Mouse (Mus musculus) MEL (cell line): ENCODE data around the gene Foxs1. TPM values are rescaled to one million over a fixed set of nuclear protein-coding genes. Genes with fewer than 3 reads are reported as not detected.

Experiments
- DNase-seq: peaks from one replicate; pipeline ENCODE4 v3.0.0; 2011; ENCODE audit warnings: low read depth, low spot score
- H3K27ac ChIP-seq: 2 replicates; pipeline ENCODE4 v1.5.1; 2012; ENCODE audit warnings: low read depth, mild to moderate bottlenecking, control low read depth, low read length, moderate library complexity; ENCODE audit not compliant: control insufficient read depth
- H3K27me3 ChIP-seq, 2 experiments: fragments of 150-350 bp in 1 of 2; sonication (generic) in 1 of 2; 2 replicates each; pipeline ENCODE4 v1.6.1; 2012; ENCODE audit warnings: low read length in 2 of 2, mild to moderate bottlenecking in 2 of 2, improper control_type of control experiment in 1 of 2, moderate library complexity in 1 of 2; ENCODE audit not compliant: insufficient read depth in 2 of 2, control insufficient read depth in 1 of 2
- H3K36me3 ChIP-seq, 2 experiments: 2 replicates each; pipeline ENCODE4 v1.6.1; 2012 to 2014; ENCODE audit warnings: low read length in 2 of 2, improper control_type of control experiment in 1 of 2, inconsistent platforms in 1 of 2, mild to moderate bottlenecking in 1 of 2; ENCODE audit not compliant: insufficient read depth in 2 of 2, control insufficient read depth in 1 of 2
- H3K4me1 ChIP-seq, 2 experiments: fragments of 150-350 bp in 1 of 2; sonication (generic) in 1 of 2; 2 replicates each; pipeline ENCODE4 v1.6.1; 2012; ENCODE audit warnings: low read length in 2 of 2, improper control_type of control experiment in 1 of 2, mild to moderate bottlenecking in 1 of 2; ENCODE audit not compliant: insufficient read depth in 2 of 2, control insufficient read depth in 1 of 2
- H3K4me3 ChIP-seq, 2 experiments: fragments of 150-350 bp in 1 of 2; sonication (generic) in 1 of 2; 2 replicates each; pipeline ENCODE4 v1.5.1; 2012; ENCODE audit warnings: low read depth in 2 of 2, low read length in 2 of 2, mild to moderate bottlenecking in 2 of 2, moderate library complexity in 2 of 2, control low read depth in 1 of 2, improper control_type of control experiment in 1 of 2; ENCODE audit not compliant: control insufficient read depth in 1 of 2, insufficient read depth in 1 of 2
- H3K79me2 ChIP-seq: 2 replicates; pipeline ENCODE4 v1.6.1; 2012; ENCODE audit warnings: mild to moderate bottlenecking, low read length, moderate library complexity; ENCODE audit not compliant: control insufficient read depth, poor library complexity, insufficient read depth
- H3K9ac ChIP-seq: 2 replicates; pipeline ENCODE4 v1.6.1; 2012; ENCODE audit warnings: low read depth, mild to moderate bottlenecking, control low read depth, low read length, moderate library complexity; ENCODE audit not compliant: control insufficient read depth, poor library complexity, severe bottlenecking
- H3K9me3 ChIP-seq: fragments of 150-350 bp; sonication (generic); replicated peaks from 2 replicates; pipeline ENCODE4 v1.6.1; 2012; ENCODE audit warnings: mild to moderate bottlenecking, low read length, improper control_type of control experiment, moderate library complexity; ENCODE audit not compliant: insufficient read depth
- BHLHE40 ChIP-seq: IDR thresholded peaks from 2 replicates; pipeline ENCODE4 v1.6.1; 2012; ENCODE audit warnings: low read depth, mild to moderate bottlenecking, inconsistent platforms, low read length, improper control_type of control experiment, borderline replicate concordance
- CHD2 ChIP-seq: IDR thresholded peaks from 2 replicates; pipeline ENCODE4 v1.6.1; 2011; ENCODE audit warnings: low read length, improper control_type of control experiment
- ELF1 ChIP-seq: IDR thresholded peaks from 2 replicates; pipeline ENCODE4 v1.6.1; 2014; ENCODE audit warnings: low read depth, mild to moderate bottlenecking, inconsistent platforms, low read length, improper control_type of control experiment, moderate library complexity
- EP300 ChIP-seq, 2 experiments: IDR thresholded peaks; 2 replicates each; pipeline ENCODE4 v1.6.1; 2011; ENCODE audit warnings: improper control_type of control experiment in 2 of 2, low read length in 2 of 2, low read depth in 1 of 2, mild to moderate bottlenecking in 1 of 2
- ETS1 ChIP-seq: IDR thresholded peaks from 2 replicates; pipeline ENCODE4 v1.6.1; 2012; ENCODE audit warnings: low read depth, mild to moderate bottlenecking, inconsistent platforms, low read length, improper control_type of control experiment, moderate library complexity
- HCFC1 ChIP-seq: IDR thresholded peaks from 2 replicates; pipeline ENCODE4 v1.6.1; 2012; ENCODE audit warnings: low read depth, mild to moderate bottlenecking, inconsistent platforms, low read length, improper control_type of control experiment, moderate library complexity
- KAT2A ChIP-seq: conservative IDR thresholded peaks from 2 replicates; pipeline ENCODE4 v1.6.1; 2012; ENCODE audit warnings: low read depth, low read length, improper control_type of control experiment, inconsistent platforms
- POLR2AphosphoS2 ChIP-seq: IDR thresholded peaks from 2 replicates; pipeline ENCODE4 v1.6.1; 2011; ENCODE audit warnings: low read length, improper control_type of control experiment
- POLR2AphosphoS5 ChIP-seq: IDR thresholded peaks from 2 replicates; pipeline ENCODE4 v1.6.1; 2012; ENCODE audit warnings: low read depth, borderline replicate concordance, mild to moderate bottlenecking, inconsistent platforms, low read length, moderate library complexity, mixed read lengths
- RAD21 ChIP-seq: IDR thresholded peaks from 2 replicates; pipeline ENCODE4 v1.6.1; 2011; ENCODE audit warnings: mild to moderate bottlenecking, low read depth, low read length, improper control_type of control experiment
- SMC3 ChIP-seq: IDR thresholded peaks from 2 replicates; pipeline ENCODE4 v1.6.1; 2011; ENCODE audit warnings: low read depth, low read length, improper control_type of control experiment
- TBP ChIP-seq: IDR thresholded peaks from 2 replicates; pipeline ENCODE4 v1.8.0; 2011; ENCODE audit warnings: low read depth, low read length, improper control_type of control experiment
- TCF12 ChIP-seq: IDR thresholded peaks from 2 replicates; pipeline ENCODE4 v1.6.1; 2014; ENCODE audit warnings: low read depth, mild to moderate bottlenecking, inconsistent platforms, low read length, improper control_type of control experiment, moderate library complexity
- UBTF ChIP-seq: IDR thresholded peaks from 2 replicates; pipeline ENCODE4 v1.6.1; 2012; ENCODE audit warnings: low read depth, mild to moderate bottlenecking, inconsistent platforms, low read length, improper control_type of control experiment, moderate library complexity, borderline replicate concordance; ENCODE audit not compliant: insufficient read depth
- USF1 ChIP-seq: IDR thresholded peaks from 2 replicates; pipeline ENCODE4 v1.6.1; 2014; ENCODE audit warnings: low read depth, mild to moderate bottlenecking, inconsistent platforms, low read length, improper control_type of control experiment, moderate library complexity
- USF2 ChIP-seq, 2 experiments: IDR thresholded peaks; 2 replicates each; pipeline ENCODE4 v1.6.1; 2011 to 2012; ENCODE audit warnings: improper control_type of control experiment in 2 of 2, low read length in 2 of 2, borderline replicate concordance in 1 of 2, inconsistent platforms in 1 of 2, low read depth in 1 of 2, mild to moderate bottlenecking in 1 of 2; ENCODE audit not compliant: insufficient read depth in 1 of 2
- ZNF384 ChIP-seq: IDR thresholded peaks from 2 replicates; pipeline ENCODE4 v1.6.1; 2012; ENCODE audit warnings: low read depth, mild to moderate bottlenecking, inconsistent platforms, low read length, improper control_type of control experiment
- polyA plus RNA-seq, 2 experiments: library from polyadenylated mRNA; stranded (reverse) in 1 of 2; unstranded in 1 of 2; fragments of >175 nt in 1 of 2; fragments of >200 nt in 1 of 2; gene quantifications; 2 replicates each; pipeline versions ENCODE4 v1.2.1 to v1.2.4; 2012; ENCODE audit warnings: low replicate concordance in 2 of 2, low read depth in 1 of 2; ENCODE audit not compliant: insufficient read length in 2 of 2, insufficient read depth in 1 of 2, missing spikeins in 1 of 2
- total RNA-seq: library from RNA; depleted of rRNA; stranded (reverse); fragments of 300-350 nt; gene quantifications from 2 replicates; pipeline ENCODE4 v1.2.3, GENCODE M21; 2012

Foxs1 gene
- total and polyA plus RNA-seq, 3 experiments = not detected

- no peak overlapping the region for H3K4me3 ChIP-seq
- peaks cover 24 to 27% of the 10 kb centered on the region in 2 experiments for H3K27me3 ChIP-seq
- no peaks in the 10 kb centered on the region for H3K4me1 ChIP-seq
Measured at GRCm38 (mm10) chr2:152950358-152951064, 17.5 kb upstream of the Foxs1 start.

GRCm38 (mm10) chr2:152948438-152949020 lies 15.5 kb upstream of the Foxs1 start:
- no peak overlapping the region for H3K27ac ChIP-seq
- TF ChIP-seq ELF1 = no peak
- TF ChIP-seq CHD2 = no peak
- no peak for TF ChIP-seq KAT2A
- TF ChIP-seq TCF12 = no peak
- TF ChIP-seq RAD21 = no peak
- TF ChIP-seq ZNF384 = no peak
- TF ChIP-seq BHLHE40 = no peak
- TF ChIP-seq EP300 (IDR thresholded peaks at IDR 0.05; ENCODE audit: low read depth in 1 of 2, low read length in 2 of 2) = no peak
- no peak for TF ChIP-seq HCFC1
- no peak for TF ChIP-seq USF2 (IDR thresholded peaks at IDR 0.05; ENCODE audit: borderline replicate concordance in 1 of 2, insufficient read depth in 1 of 2, low read depth in 1 of 2, low read length in 2 of 2)
- TF ChIP-seq TBP = no peak
- TF ChIP-seq SMC3 = no peak
- TF ChIP-seq, all 39 proteins: peak for 0
- peaks cover 19 to 27% of the 10 kb centered on the region in 2 experiments for H3K27me3 ChIP-seq
- no peak for DNase-seq
- H3K4me1 ChIP-seq = no peaks in the 10 kb centered on the region
- H3K36me3 ChIP-seq = no peaks in the 10 kb centered on the region
- no peak overlapping the region for H3K4me3 ChIP-seq
- no peak overlapping the region for H3K9ac ChIP-seq
- no peaks in the 10 kb centered on the region for H3K79me2 ChIP-seq
- no peaks in the 10 kb centered on the region for H3K9me3 ChIP-seq

More at GRCm38 (mm10) chr2:152950358-152951064, 17.5 kb upstream of the Foxs1 start:
- H3K9me3 ChIP-seq = no peaks in the 10 kb centered on the region
- no peak overlapping the region for H3K27ac ChIP-seq
- no peak for DNase-seq
- no peaks in the 10 kb centered on the region for H3K79me2 ChIP-seq
- TF ChIP-seq POLR2AphosphoS5 (no peak), ETS1 (no peak), UBTF (no peak), USF1 (no peak), EP300 (IDR thresholded peaks at IDR 0.05; ENCODE audit: low read depth in 1 of 2, low read length in 2 of 2) (no peak), USF2 (IDR thresholded peaks at IDR 0.05; ENCODE audit: borderline replicate concordance in 1 of 2, insufficient read depth in 1 of 2, low read depth in 1 of 2, low read length in 2 of 2) (no peak), POLR2AphosphoS2 (no peak)
- no peak overlapping the region for H3K9ac ChIP-seq
- no peaks in the 10 kb centered on the region for H3K36me3 ChIP-seq
